Comparison of ENCODE assay signal across 10 mouse cellular contexts in genomic region chr17:25717691-25718090, GRCm38 (mm10). TPM values are rescaled to one million over a fixed set of nuclear protein-coding genes. Genes with fewer than 3 reads are reported as not detected.
A peak's percentile ranks its signal among the peaks of the same experiment; 100 is the strongest.
DNase-seq lines count a peak whose midpoint lies in the region; ATAC-seq and TF ChIP-seq lines count a peak whose summit lies in the region.
"Had no signal": no experiment of that assay in that cellular context is flagged by ENCODE, and none has a peak within 500 bp of the region (broad histone marks: within the 10 kb centered on the region; RNA-seq: fewer than 3 reads in every experiment).

No protein-coding gene starts in this region.

- intact Hi-C loops in gastrocnemius, adult 2 months (cut with DNase I), result no loop called here
- intact Hi-C loops in left cerebral cortex, postnatal 10 days (cut with DNase I), result no loop called here

- H3K27ac ChIP-seq in gastrocnemius, adult 2 months, result no peak overlapping the region
- H3K27ac ChIP-seq in CH12.LX (ENCODE audit: insufficient read depth, low read depth), result no peak overlapping the region
- no peak overlapping the region for H3K27ac ChIP-seq in forebrain, embryonic 16.5 days (ENCODE audit: low read length)
- H3K27ac ChIP-seq in liver, embryonic 14.5 days, result no peak overlapping the region

- TF ChIP-seq RAD21 in CH12.LX (IDR thresholded peaks at IDR 0.05; ENCODE audit: low read depth, low read length), result no peak

- peaks cover 4% of the 10 kb centered on the region for H3K9me3 ChIP-seq in CH12.LX (replicated peaks; ENCODE audit: low read length)
- no peaks in the 10 kb centered on the region for H3K9me3 ChIP-seq in forebrain, embryonic 16.5 days (ENCODE audit: control insufficient read depth, low read length)
- H3K9me3 ChIP-seq in liver, embryonic 14.5 days (ENCODE audit: control insufficient read depth, low read length), result no peaks in the 10 kb centered on the region

- no peak overlapping the region; the same call in 1 of the 2 replicates for H3K9ac ChIP-seq in CH12.LX (ENCODE audit: insufficient read depth, low read depth)
- peak overlapping the region; percentile 35 for H3K9ac ChIP-seq in forebrain, embryonic 16.5 days (replicated peaks; ENCODE audit: low read depth, low read length)
- no peak overlapping the region for H3K9ac ChIP-seq in liver, embryonic 14.5 days (replicated peaks)

- H3K4me3 ChIP-seq in gastrocnemius, adult 2 months, result peak overlapping the region; percentile 63
- H3K4me3 ChIP-seq in CH12.LX (replicated peaks in 1 of 3; ENCODE audit: low read depth in 2 of 3, low read length in 2 of 3, poor library complexity in 1 of 3), result peak overlapping the region in 1 of 3 experiments; percentile 33
- H3K4me3 ChIP-seq in forebrain, embryonic 16.5 days (replicated peaks; ENCODE audit: low read length), result peak overlapping the region; percentile 39
- peak overlapping the region in 1 of 2 experiments; percentile 2; a peak in 1 of 4 replicates for H3K4me3 ChIP-seq in liver, embryonic 14.5 days (ENCODE audit: insufficient read depth in 1 of 2, low read depth in 2 of 2, low read length in 2 of 2)

- in situ Hi-C loops in CH12.LX (cut with MboI; ENCODE audit: low pct_ligation_motif_present, low pct_unique_long_range_greater_than_20kb, low sequenced_read_pairs), result no loop called here

- peaks cover 35 to 52% of the 10 kb centered on the region in 2 experiments for H3K36me3 ChIP-seq in CH12.LX (replicated peaks in 1 of 2; ENCODE audit: control insufficient read depth in 1 of 2, insufficient read depth in 1 of 2, low read length in 1 of 2)
- no peaks in the 10 kb centered on the region for H3K36me3 ChIP-seq in forebrain, embryonic 16.5 days (ENCODE audit: control insufficient read depth, insufficient read depth)
- peaks cover 5% of the 10 kb centered on the region for H3K36me3 ChIP-seq in liver, embryonic 14.5 days (replicated peaks; ENCODE audit: control insufficient read depth, insufficient read depth, low read depth)

- dilution Hi-C loops in CH12.LX (cut with MboI; ENCODE audit: extremely low pct_ligation_motif_present, extremely low pct_unique_long_range_greater_than_20kb, low sequenced_read_pairs), result no loop called here

- no peak for TF ChIP-seq EP300 in CH12.LX (IDR thresholded peaks at IDR 0.05; ENCODE audit: low read length)
- TF ChIP-seq EP300 in liver, embryonic 14.5 days (IDR thresholded peaks at IDR 0.05; ENCODE audit: low read depth), result no peak

- peaks cover 17% of the 10 kb centered on the region for H3K27me3 ChIP-seq in CH12.LX (replicated peaks)
- peaks cover 26% of the 10 kb centered on the region for H3K27me3 ChIP-seq in forebrain, embryonic 16.5 days (replicated peaks; ENCODE audit: control insufficient read depth, insufficient read depth, low read length)
- H3K27me3 ChIP-seq in liver, embryonic 14.5 days (ENCODE audit: control insufficient read depth, insufficient read depth, low read length), result peaks cover 18% of the 10 kb centered on the region

- TF ChIP-seq POLR2A in CH12.LX (IDR thresholded peaks at IDR 0.05; ENCODE audit: low read depth, low read length), result no peak; the same call in 1 of the 2 replicates

- peak; percentile 13 for DNase-seq in gastrocnemius, adult 2 months
- DNase-seq in gastrocnemius, postnatal 25 days, result no peak
- DNase-seq in CH12.LX (ENCODE audit: extremely low read depth), result no peak
- no peak for DNase-seq in liver, embryonic 14.5 days (ENCODE audit: low read depth in 3 of 3, low spot score in 3 of 3)
- DNase-seq in testis, postnatal 10 days (ENCODE audit: low spot score), result no peak
- DNase-seq in spleen, postnatal 36 days (ENCODE audit: low spot score in 2 of 2), result no peak
- DNase-seq in left cerebral cortex, postnatal 10 days (ENCODE audit: extremely low spot score in 1 of 2, low spot score in 2 of 2), result no peak
- DNase-seq: gastrocnemius, postnatal 36 days; left cerebral cortex, postnatal 4 days had no signal

- peak overlapping the region; percentile 52; the same call in 1 of the 2 replicates for H3K4me2 ChIP-seq in CH12.LX (ENCODE audit: insufficient read depth, low read depth, poor library complexity, severe bottlenecking)
- H3K4me2 ChIP-seq in forebrain, embryonic 16.5 days (ENCODE audit: low read length), result peak overlapping the region; percentile 61
- H3K4me2 ChIP-seq in liver, embryonic 14.5 days (ENCODE audit: low read depth), result peak overlapping the region; percentile 52

- no peak for TF ChIP-seq CTCF in gastrocnemius, adult 2 months (IDR thresholded peaks at IDR 0.05)
- TF ChIP-seq CTCF in CH12.LX (conservative IDR thresholded peaks at IDR 0.05 in 1 of 2, IDR thresholded peaks at IDR 0.05 in 1 of 2; ENCODE audit: low read depth in 2 of 2, low read length in 2 of 2), result no peak
- TF ChIP-seq CTCF in liver, embryonic 14.5 days (IDR thresholded peaks at IDR 0.05; ENCODE audit: low read depth), result no peak

- H3K4me1 ChIP-seq in CH12.LX (ENCODE audit: control insufficient read depth in 1 of 2, insufficient read depth in 2 of 2), result peaks cover 23 to 34% of the 10 kb centered on the region in 2 experiments
- H3K4me1 ChIP-seq in forebrain, embryonic 16.5 days (replicated peaks; ENCODE audit: control insufficient read depth, insufficient read depth, low read length), result peaks cover 8% of the 10 kb centered on the region
- 0 out of 4 replicates have a peak, but pooled peaks cover 0 to 6% of the 10 kb centered on the region in 2 experiments for H3K4me1 ChIP-seq in liver, embryonic 14.5 days (replicated peaks; ENCODE audit: control insufficient read depth in 2 of 2, insufficient read depth in 2 of 2, low read length in 1 of 2)

- ATAC-seq in forebrain, embryonic 16.5 days, result no peak; the same call in 1 of the 2 replicates
- no peak for ATAC-seq in liver, embryonic 14.5 days (ENCODE audit: insufficient read depth)

- WGBS in forebrain, embryonic 16.5 days, result 12% methylated on average over 6 of the region's 6 CpGs
- 4% methylated on average over 6 of the region's 6 CpGs for WGBS in liver, embryonic 14.5 days (ENCODE audit: insufficient replicate concordance)

- H3K79me2 ChIP-seq in CH12.LX (replicated peaks; ENCODE audit: control insufficient read depth, extremely low read depth, insufficient read depth, poor library complexity, severe bottlenecking), result no peaks in the 10 kb centered on the region

TF ChIP-seq in CH12.LX, 34 proteins besides CTCF, POLR2A, EP300 and RAD21 (continues in another document):
- TF ChIP-seq IRF4 (IDR thresholded peaks at IDR 0.05; ENCODE audit: low read depth, low read length), result no peak
- no peak for TF ChIP-seq MAX (IDR thresholded peaks at IDR 0.05; ENCODE audit: low read length)
- TF ChIP-seq E2F4 (IDR thresholded peaks at IDR 0.05; ENCODE audit: insufficient replicate concordance, low read depth, low read length), result no peak
- no peak for TF ChIP-seq CHD1 (IDR thresholded peaks at IDR 0.05; ENCODE audit: low read depth, low read length)

RNA-seq across cellular contexts. Expression of gene Gng13, which starts 0.7 kb away (rescaled TPM):
- not detected for total RNA-seq in gastrocnemius, adult 2 months (2021)
- not detected for total RNA-seq in gastrocnemius, postnatal 25 days (2021)
- total RNA-seq in CH12.LX (2012; rRNA removed) (2.9 and 3.4 TPM in 2 replicates), CH12.LX (2014; rRNA removed) (not detected in 2 replicates)
- polyA plus RNA-seq in CH12.LX (2012; ENCODE audit: insufficient read length, low read depth), result 1.3 and 1.9 TPM in 2 replicates
- 2.2 and 3.3 TPM in 2 replicates for polyA plus RNA-seq in forebrain, embryonic 16.5 days (2015; fragmentation: Nextera tagmentation; extraction: Ambion mirVana)
- polyA plus RNA-seq in liver, embryonic 14.5 days (2012; rRNA removed), result 0.60 TPM in 1 of 2 replicates, not detected in the other
- polyA plus RNA-seq in liver, embryonic 14.5 days (2014; fragmentation: Nextera tagmentation; extraction: Ambion mirVana), result not detected in 2 replicates
- 10 to 100 TPM; 86.1 to 88.9 TPM for total RNA-seq in left cerebral cortex, postnatal 10 days (2021)
- total RNA-seq: gastrocnemius, postnatal 36 days had no signal

RNA-seq across cellular contexts. Expression of gene Chtf18, which starts 9.5 kb away (rescaled TPM):
- under 1 TPM; 0.77 to 0.86 TPM for total RNA-seq in gastrocnemius, adult 2 months (2021)
- 1 to 10 TPM in 1 of 2 experiments, under 1 TPM in 1; 0.33 to 1.2 TPM for total RNA-seq in gastrocnemius, postnatal 25 days (2021)
- 24.8 and 34.5 TPM in 2 replicates for total RNA-seq in CH12.LX (2012; rRNA removed)
- 11.9 and 14.5 TPM in 2 replicates for total RNA-seq in CH12.LX (2014; rRNA removed)
- polyA plus RNA-seq in CH12.LX (2012; ENCODE audit: insufficient read length, low read depth), result 38.2 and 49.9 TPM in 2 replicates
- 12.7 and 13.2 TPM in 2 replicates for polyA plus RNA-seq in forebrain, embryonic 16.5 days (2015; fragmentation: Nextera tagmentation; extraction: Ambion mirVana)
- 14.4 and 19.6 TPM in 2 replicates for polyA plus RNA-seq in liver, embryonic 14.5 days (2012; rRNA removed)
- 12.4 and 15.5 TPM in 2 replicates for polyA plus RNA-seq in liver, embryonic 14.5 days (2014; fragmentation: Nextera tagmentation; extraction: Ambion mirVana)
- 1 to 10 TPM; 3.0 to 4.8 TPM for total RNA-seq in left cerebral cortex, postnatal 10 days (2021)

RNA-seq across cellular contexts. Expression of gene Rpusd1, which starts 9.8 kb away (rescaled TPM):
- 1 to 10 TPM; 3.9 to 4.0 TPM for total RNA-seq in gastrocnemius, adult 2 months (2021)
- total RNA-seq in gastrocnemius, postnatal 25 days (2021), result 1 to 10 TPM; 2.9 to 3.9 TPM
- total RNA-seq in CH12.LX (2012; rRNA removed), result 5.8 and 7.2 TPM in 2 replicates
- total RNA-seq in CH12.LX (2014; rRNA removed), result 4.4 and 5.6 TPM in 2 replicates
- 11.7 and 13.8 TPM in 2 replicates for polyA plus RNA-seq in CH12.LX (2012; ENCODE audit: insufficient read length, low read depth)
- 28.1 and 29.1 TPM in 2 replicates for polyA plus RNA-seq in forebrain, embryonic 16.5 days (2015; fragmentation: Nextera tagmentation; extraction: Ambion mirVana)
- 9.5 and 11.1 TPM in 2 replicates for polyA plus RNA-seq in liver, embryonic 14.5 days (2012; rRNA removed)
- polyA plus RNA-seq in liver, embryonic 14.5 days (2014; fragmentation: Nextera tagmentation; extraction: Ambion mirVana), result 5.9 and 6.1 TPM in 2 replicates
- 10 to 100 TPM; 31.9 to 32.4 TPM for total RNA-seq in left cerebral cortex, postnatal 10 days (2021)

RNA-seq across cellular contexts. Expression of gene Mslnl, which starts 18.2 kb away (rescaled TPM):
- not detected for total RNA-seq in gastrocnemius, adult 2 months (2021)
- total RNA-seq in gastrocnemius, postnatal 25 days (2021), result not detected
- total RNA-seq in CH12.LX (2012; rRNA removed) (not detected in 2 replicates), CH12.LX (2014; rRNA removed) (not detected in 2 replicates)
- not detected in 2 replicates for polyA plus RNA-seq in CH12.LX (2012; ENCODE audit: insufficient read length, low read depth)
- polyA plus RNA-seq in forebrain, embryonic 16.5 days (2015; fragmentation: Nextera tagmentation; extraction: Ambion mirVana), result 0.17 TPM in 1 of 2 replicates, not detected in the other
- polyA plus RNA-seq in liver, embryonic 14.5 days (2012; rRNA removed), result not detected in 2 replicates
- polyA plus RNA-seq in liver, embryonic 14.5 days (2014; fragmentation: Nextera tagmentation; extraction: Ambion mirVana), result not detected in 2 replicates
- not detected for total RNA-seq in left cerebral cortex, postnatal 10 days (2021)
- total RNA-seq: gastrocnemius, postnatal 36 days; left cerebral cortex, postnatal 4 days had no signal

RNA-seq across cellular contexts. Expression of gene Msln, which starts 36.5 kb away (rescaled TPM):
- under 1 TPM in 1 of 2 experiments, not detected in 1; 0.33 TPM for total RNA-seq in gastrocnemius, adult 2 months (2021)
- total RNA-seq in gastrocnemius, postnatal 25 days (2021), result under 1 TPM; 0.43 to 0.62 TPM
- total RNA-seq in CH12.LX (2012; rRNA removed) (not detected in 2 replicates), CH12.LX (2014; rRNA removed) (not detected in 2 replicates)
- polyA plus RNA-seq in CH12.LX (2012; ENCODE audit: insufficient read length, low read depth), result not detected in 2 replicates
- 0.27 and 0.85 TPM in 2 replicates for polyA plus RNA-seq in forebrain, embryonic 16.5 days (2015; fragmentation: Nextera tagmentation; extraction: Ambion mirVana)
- 0.66 and 0.69 TPM in 2 replicates for polyA plus RNA-seq in liver, embryonic 14.5 days (2012; rRNA removed)
- polyA plus RNA-seq in liver, embryonic 14.5 days (2014; fragmentation: Nextera tagmentation; extraction: Ambion mirVana), result 0.91 and 1.0 TPM in 2 replicates
- 1 to 10 TPM; 4.0 to 5.4 TPM for total RNA-seq in left cerebral cortex, postnatal 10 days (2021)

Comparison
In these comparisons a context has a peak if more than half of its experiments do, and no peak if none do; other contexts are left out.
1. RNA of gene Gng13, which starts 0.7 kb away (total RNA-seq): 86.1 to 88.9 TPM in left cerebral cortex, postnatal 10 days; 2.9 to 3.4 TPM in CH12.LX, not detected in gastrocnemius, adult 2 months and not detected in gastrocnemius, postnatal 25 days; every median in the first group is over 10 times any median in the second.
2. RNA of gene Rpusd1, which starts 9.8 kb away (total RNA-seq): 31.9 to 32.4 TPM in left cerebral cortex, postnatal 10 days; 4.4 to 7.2 TPM in CH12.LX, 3.9 to 4.0 TPM in gastrocnemius, adult 2 months and 2.9 to 3.9 TPM in gastrocnemius, postnatal 25 days; every median in the first group is over 4 times any median in the second.
3. Peak in every context shown above with its lines, with median percentiles within 50 percentile points of each other: H3K4me2 ChIP-seq.